Mouse (Mus musculus): ENCODE data around the gene Trim45.

Gene Trim45

DNA sequence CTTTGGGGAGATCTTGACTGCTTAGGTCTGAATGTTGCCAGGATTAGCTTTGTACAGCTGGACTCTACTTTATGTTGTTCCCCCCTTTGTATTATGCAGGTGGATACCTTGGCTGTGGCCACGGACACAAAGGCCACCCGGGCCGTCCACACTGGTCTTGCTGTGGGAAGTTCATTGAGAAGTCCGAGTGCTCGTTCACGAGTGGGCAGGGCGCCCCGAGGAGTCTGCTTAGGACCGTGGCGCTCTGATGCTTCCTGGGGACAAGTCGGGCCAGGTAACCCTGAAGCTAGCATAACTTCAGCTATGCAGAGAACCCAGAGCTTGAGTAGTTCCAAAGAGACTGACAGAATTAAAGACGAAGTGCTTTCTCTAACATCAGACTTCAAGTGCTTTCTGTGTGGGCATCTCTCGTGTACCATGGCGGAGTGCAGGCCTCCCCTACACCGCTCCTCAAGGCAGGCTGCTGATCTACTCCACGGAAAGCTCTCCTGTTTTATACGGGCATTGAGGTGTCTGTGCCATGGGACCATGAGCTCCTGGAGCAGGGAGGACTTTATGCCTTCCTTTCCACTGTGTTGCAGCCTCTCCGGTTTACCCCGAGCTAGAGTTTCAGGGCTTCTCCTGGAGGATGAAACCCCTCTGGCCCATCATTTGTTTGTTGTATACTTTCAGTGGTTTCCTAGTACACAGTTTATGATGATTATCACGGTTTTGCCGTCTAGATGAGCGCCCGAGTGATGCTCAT, 9.5 kb downstream of the Trim45 start:
- DNase-seq (ENCODE audit: low read depth, low spot score), result no peak

GRCm38 (mm10) chr3:100932077-100932944, 10.3 kb downstream of the Trim45 start:
- DNase-seq (ENCODE audit: low read depth, low spot score), result peak; percentile 59

DNA sequence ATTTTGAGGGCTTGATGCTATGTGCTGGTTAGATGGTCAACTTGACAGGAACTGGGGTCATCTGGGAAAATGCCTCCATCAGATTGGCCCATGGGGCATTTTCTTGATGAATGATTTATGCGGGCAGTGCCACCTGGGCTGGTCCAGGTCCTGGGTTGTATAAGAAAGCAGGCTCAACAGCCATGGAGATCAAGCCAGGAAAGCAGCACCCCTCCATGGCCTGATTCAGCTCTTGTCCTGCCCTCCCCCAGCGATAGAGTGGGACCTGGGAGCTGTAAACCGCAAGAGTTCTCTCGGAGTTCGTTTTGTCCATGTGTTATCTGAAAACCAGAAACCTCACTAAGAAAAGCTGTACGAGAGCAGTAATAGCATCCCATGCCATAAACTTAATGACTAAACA, 13.5 kb downstream of the Trim45 start:
- no peak for DNase-seq (ENCODE audit: low read depth, low spot score)

DNA sequence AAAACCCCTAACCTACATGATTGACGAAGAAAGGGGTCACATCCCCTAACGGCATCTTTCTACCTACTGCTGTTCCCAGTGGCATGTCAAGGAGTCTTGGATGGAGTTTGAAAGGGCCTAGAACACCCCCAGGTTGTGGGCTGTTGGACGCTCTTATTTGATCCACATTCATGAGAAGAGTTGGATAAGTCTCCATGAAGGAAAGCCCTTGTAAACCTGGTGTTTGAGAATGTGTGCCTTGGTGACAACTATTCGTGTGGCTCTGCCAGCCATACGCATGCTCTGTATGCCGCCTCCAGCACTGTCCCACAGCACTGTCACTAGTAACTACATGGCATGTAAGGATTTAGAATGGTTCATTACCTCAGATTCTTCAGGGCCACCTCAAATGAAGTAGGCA, 14.2 kb downstream of the Trim45 start:
- DNase-seq (ENCODE audit: low read depth, low spot score), result no peak

DNA sequence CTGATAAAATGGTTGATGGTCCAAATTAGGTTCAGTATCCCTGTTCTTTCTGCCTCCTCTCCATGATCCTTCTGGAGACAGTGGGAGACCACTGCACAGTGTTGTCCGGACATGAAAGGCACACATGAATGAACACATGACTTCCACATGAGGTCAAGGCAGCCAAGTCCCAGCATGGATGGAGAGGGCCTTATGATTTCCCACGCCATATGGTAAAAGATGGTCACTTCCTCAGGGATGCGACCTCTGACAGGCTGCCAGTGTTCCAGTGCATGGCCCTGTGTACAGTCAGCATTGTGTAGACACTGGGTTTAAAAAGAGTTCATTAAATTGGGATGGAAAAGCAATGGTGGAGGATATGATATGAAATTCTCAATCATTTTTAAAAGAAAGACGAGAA, 16.2 kb downstream of the Trim45 start:
- no peak for DNase-seq (ENCODE audit: low read depth, low spot score)

DNA sequence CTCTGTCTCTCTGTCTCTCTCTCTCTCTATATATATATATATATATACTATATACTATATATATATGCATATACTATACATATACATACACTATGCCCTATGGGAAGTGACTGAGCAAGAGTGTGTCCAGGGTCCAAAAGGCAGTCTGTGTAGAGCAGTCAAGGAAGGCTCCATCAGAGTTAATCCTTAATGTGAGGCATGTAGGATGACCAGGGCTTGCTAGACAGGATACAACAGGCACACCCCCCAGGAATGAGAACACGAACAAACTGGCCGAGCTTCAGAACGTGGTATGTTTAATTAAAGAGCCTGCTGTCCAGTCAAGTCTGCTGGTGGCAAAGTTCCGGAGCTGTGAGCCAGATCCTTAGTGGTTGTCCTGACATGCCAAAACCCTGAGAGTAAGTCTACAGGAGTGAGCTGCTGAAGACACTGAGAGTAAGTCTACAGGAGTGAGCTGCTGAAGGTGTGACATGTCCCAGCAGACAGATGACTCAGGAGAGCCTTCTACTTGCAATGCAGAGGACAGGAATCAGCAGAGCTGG, 18.6 kb downstream of the Trim45 start:
- DNase-seq (ENCODE audit: low read depth, low spot score), result no peak

GRCm38 (mm10) chr3:100947286-100947685, 25.3 kb downstream of the Trim45 start:
- DNase-seq (ENCODE audit: low read depth, low spot score), result no peak

- no peak for DNase-seq (ENCODE audit: low read depth, low spot score)
These were observed 29.5 kb downstream of the Trim45 start for GRCm38 (mm10) chr3:100951531-100951930.

- no peak for DNase-seq (ENCODE audit: low read depth, low spot score)
These were observed 32.6 kb downstream of the Trim45 start for GRCm38 (mm10) chr3:100954616-100955015.

- DNase-seq (ENCODE audit: low read depth, low spot score), result no peak
These were observed 39.0 kb downstream of the Trim45 start for GRCm38 (mm10) chr3:100961007-100961406.

DNA sequence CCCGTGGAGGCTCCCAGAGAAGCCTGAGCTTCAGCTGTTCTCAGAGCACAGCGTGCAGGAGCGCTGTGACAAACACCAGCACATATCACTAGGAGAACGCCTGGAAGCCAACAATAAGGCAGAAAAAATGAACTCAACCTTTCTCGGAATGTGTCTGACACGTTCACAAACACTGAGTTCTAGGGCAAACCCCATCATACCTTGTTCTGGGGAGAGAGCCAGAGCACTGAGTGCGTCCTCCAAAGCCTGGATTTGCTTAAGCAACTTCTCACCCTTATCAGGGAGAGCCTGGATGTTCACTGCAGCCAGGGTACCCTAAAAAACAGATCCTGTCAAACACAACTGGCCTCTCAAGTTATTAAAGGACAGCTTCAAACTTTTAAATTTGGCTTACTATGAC, 39.5 kb downstream of the Trim45 start:
- no peak for DNase-seq (ENCODE audit: low read depth, low spot score)

DNA sequence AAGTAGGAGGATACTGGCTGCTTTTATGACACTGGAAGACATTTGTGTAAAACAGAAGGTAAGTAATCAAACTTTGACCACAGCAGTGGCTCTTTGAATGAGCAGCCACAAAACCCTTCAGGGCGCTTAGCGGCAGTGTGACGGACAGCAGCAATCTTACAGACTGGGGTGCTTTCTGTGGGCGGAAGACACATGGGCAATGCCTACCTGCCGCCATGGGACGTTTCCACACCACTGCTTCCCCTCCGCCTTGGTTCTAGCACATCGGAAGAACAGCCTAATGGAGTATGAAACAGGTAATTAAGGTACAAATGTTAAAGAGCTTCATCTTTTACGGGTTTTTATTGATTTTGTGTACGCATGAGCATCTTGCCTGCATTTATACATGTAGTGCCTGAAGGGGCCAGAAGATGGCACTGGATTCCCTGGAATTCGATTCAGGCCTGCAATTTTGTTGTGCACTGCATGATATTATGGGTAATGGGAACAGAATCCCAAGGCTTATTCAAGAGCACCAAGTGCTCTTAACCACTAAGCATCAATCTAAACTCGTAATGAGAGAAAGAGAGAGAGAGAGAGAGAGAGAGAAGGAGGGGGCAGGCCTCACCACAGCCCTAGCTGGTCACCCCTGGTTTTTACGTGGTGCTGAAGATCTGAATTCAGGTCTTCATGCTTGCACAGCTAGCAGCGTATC, 42.0 kb downstream of the Trim45 start:
- DNase-seq (ENCODE audit: low read depth, low spot score), result no peak

DNA sequence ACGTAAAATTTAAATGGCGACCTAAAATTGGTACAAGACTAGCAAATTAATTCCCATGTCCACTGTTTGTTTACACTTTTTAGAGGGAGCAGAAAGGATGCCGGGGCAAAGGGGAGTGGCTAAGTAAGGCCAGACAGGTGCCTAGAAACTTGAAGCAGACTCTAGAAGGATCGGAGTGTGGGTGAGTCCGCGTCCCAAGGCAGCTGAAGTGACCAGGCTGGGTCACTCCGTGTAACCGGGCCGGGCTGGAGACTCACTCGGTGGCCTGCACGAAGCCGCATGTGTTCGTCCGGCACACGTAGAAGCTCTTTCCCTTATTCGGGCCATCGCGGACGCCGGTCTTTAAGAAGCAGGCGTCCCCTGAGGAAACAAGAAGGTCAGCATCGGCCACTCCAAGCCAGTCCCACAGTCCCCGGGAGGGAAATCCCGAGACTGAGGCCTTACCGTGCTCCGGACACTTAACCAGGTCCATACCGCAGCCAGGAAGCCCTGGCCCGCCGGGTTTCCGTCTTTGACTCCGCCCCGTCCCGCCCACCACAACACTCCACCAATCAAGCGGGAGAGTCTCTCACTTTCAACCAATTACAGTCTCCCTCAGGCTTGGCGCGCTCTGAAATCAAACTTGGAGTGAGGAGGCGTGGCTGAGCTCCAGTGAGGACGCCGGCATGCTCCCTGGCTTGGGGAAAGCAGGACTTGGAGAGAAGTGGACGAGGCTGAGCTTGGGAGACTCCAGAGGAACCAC, 47.3 kb downstream of the Trim45 start, which contains the start of gene Ttf2:
Gene Ttf2 (minus strand): TSS at position 488 of the 742 bp plus-strand sequence.
- peak; percentile 83 for DNase-seq (ENCODE audit: low read depth, low spot score)

DNA sequence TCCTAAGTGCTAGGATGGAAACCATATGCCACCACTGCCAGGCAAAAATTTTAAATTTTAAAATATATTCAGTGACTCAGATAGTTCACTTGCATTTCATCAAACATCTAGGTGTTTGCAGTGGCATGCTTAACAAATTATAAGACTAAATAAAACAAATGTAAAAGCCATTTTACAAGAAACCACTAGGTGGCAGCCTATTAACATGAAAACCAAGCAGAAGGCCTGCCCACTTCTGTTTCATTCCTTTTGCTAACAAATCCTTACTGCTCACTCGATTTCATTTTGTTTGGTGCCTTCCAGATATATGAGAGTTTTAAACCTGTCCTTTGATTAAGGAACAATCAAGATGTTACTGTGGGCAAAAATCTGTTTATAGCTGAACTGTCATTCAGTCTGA, 51.9 kb downstream of the Trim45 start:
- DNase-seq (ENCODE audit: low read depth, low spot score), result no peak

GRCm38 (mm10) chr3:100979290-100979689, 57.3 kb downstream of the Trim45 start:
- no peak for DNase-seq (ENCODE audit: low read depth, low spot score)

Data from WW6 (cell line).